Mouse (Mus musculus) right cerebral cortex, adult 2 months (tissue): Measurements from ENCODE around the gene Ssu72.
"Not testable (repeated sequence)": the region's sequence is repeated elsewhere in the genome, so short reads cannot be mapped to it uniquely, and the experiment has no call there.

Experiments
- DNase-seq, 2 experiments: peaks; one replicate each; pipeline ENCODE4 v3.0.0; 2021 to 2022; ENCODE audit warnings: low spot score in 2 of 2

The Ssu72 gene

DNA sequence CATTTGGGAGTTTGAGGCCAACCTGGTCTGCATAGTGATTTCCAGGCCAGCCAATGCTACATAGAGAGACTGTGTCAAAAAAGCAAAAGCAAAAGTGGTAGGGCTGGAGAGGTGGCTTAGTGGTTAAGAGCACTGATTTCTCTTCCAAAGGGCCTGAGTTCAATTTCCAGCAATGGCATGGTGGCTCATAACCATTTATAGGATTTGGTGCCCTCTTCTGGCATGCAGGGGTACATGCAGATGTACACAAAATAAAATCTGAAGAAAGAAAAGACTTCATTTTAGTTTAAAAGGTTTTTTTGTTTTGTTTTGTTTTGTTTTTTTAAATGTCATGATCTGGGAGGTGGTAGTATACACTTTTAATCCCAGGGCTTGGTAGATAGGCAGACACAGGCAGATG, 4.2 kb upstream of the Ssu72 start:
- no peak for DNase-seq

DNA sequence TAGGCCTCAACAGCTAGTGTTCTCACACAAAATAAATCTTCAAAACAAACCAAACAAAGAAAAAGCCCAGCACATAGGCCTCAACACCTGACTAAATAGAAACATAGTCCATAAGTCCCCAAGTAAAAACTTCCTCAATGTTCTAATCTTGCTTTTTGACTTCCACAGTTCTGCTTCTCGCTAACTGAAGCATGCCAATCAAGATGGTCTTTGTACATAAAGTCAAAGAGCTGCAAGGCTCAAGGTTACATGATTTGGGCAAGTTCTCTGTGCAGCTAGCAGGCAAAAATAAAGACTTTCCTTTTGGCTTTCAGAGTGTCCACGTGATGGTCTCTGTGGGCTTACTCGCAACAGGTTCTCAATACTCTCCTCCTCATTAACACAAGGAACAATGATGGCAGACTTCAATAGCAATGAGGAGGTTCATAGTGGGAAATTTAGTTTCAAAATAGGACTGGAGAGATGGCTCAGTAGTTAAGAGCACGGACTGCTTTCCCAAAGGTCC, 1.1 kb upstream of the Ssu72 start:
- no peak for DNase-seq

DNA sequence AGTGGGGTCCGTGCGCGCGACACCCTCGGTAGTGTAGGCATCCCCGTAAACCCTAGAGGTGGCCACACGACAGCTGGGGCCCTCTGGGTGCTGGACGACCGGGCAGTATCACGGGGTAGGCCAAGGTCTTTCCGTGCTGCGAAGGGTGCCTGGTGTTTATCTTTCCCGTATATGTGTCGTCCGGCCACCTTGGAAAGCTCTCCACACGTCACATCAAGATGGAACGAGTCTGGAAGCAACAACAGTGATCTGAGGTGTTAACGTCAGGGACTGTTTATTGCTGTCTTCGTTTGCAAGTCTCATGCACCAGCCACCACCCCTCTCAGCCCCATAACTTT, 961 bp downstream of the Ssu72 start:
- peak in 1 of 2 experiments; percentile 16 for DNase-seq

GRCm38 (mm10) chr4:155708582-155708981, 4.0 kb downstream of the Ssu72 start:
- no peak for DNase-seq

DNA sequence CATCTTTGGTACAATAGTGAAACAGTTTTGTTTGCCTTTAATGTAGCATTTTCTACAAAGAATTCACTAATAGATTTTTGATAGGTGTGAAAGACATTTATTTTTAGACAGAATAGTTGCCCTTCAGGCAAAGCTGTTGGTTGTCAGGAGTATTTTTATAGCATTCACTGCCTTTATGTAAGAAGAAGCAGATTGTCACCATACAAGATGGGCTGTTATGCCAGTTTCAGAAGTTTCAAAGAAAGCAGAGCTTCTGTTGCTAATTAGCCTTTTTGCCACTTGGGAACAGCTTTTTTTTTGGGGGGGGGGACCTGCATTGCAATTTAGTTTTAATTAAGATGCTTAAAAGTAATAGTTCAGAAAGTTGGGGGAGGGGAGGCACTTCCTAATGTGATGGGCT, 4.4 kb downstream of the Ssu72 start:
- no peak for DNase-seq

- no peak for DNase-seq
Observed at GRCm38 (mm10) chr4:155710521-155711252, 6.1 kb downstream of the Ssu72 start.

GRCm38 (mm10) chr4:155721668-155722083, 17.1 kb downstream of the Ssu72 start:
- no peak for DNase-seq

DNA sequence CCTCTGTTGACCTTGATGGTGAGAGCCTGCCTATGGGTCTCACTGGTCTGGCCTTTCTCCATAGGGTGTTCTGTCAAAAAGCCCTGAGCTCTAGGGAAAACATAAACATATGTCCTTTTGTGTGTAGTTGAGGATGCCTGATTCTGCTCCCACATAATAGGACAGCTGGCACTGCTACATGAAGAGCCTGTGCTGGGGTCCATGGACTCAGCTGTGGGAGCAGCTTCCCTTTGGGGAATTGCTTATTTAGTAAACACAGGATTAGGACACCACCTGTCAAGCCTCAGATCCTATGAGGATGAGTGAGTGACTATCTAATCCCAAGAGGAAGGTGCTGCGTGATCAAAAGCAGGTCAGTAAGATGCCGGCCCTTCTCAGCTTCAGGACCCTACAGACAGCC, 23.4 kb downstream of the Ssu72 start:
- DNase-seq: no peak

GRCm38 (mm10) chr4:155733267-155733666, 28.7 kb downstream of the Ssu72 start:
- DNase-seq: no peak

- peak; percentile 87 to 88 for DNase-seq
Observed at GRCm38 (mm10) chr4:155734350-155734941, 29.8 kb downstream of the Ssu72 start, which contains the start of gene Tmem240. Gene Tmem240 (plus strand): TSS chr4:155734800.

DNA sequence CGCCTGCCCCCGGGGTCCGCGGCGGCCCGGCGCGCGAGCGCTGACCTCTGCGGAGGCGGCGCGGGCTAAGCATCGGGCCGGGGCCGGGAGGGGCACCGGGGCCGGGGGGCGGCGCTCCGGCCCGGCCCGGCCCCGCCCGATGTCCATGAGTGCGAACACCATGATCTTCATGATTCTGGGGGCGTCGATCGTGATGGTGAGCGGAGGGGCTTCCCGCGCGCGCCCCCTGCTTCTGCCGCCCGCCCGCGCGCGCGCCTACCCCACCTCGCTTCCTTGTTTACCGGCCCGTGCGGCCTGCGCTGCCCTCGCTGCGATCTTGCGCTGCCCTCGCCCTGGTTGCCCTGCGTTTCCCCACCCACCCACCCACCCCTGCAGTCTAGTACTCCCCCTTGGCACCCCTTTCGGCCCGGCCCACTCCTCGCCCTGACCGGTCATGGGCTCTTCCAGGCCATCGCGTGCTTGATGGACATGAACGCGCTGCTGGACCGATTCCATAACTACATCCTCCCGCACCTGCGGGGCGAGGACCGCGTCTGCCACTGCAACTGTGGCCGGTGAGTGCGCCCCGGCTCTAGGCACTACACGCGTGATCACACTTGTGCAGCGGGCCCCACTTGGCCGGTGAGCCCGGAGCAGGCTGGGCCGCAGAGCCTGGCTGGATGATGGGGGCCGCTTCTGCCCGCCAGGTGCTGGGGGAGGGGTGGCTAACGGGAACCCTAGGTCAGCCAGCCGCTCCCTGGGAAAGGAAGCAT, 30.5 kb downstream of the Ssu72 start:
- peak; percentile 46 to 52 for DNase-seq

DNA sequence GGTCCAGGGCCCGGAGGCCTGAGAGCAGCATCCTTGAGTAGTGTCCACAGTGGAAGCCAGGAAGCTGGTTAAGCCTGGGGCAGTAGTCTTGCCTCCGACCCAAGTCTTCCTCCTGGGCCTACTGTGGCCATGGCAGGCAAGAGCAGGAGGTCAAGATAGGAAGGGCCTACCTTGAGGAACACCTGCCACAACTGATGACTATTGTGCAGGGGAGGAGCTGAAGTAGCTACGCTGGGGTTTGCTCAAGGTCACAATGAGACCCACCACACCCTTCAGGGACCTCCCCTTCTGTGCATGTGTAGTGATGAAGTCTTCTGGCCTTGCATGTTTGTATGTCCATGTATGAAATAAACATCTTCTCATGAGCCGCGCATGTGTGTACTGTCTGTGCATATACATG, 31.2 kb downstream of the Ssu72 start:
- no peak for DNase-seq

DNA sequence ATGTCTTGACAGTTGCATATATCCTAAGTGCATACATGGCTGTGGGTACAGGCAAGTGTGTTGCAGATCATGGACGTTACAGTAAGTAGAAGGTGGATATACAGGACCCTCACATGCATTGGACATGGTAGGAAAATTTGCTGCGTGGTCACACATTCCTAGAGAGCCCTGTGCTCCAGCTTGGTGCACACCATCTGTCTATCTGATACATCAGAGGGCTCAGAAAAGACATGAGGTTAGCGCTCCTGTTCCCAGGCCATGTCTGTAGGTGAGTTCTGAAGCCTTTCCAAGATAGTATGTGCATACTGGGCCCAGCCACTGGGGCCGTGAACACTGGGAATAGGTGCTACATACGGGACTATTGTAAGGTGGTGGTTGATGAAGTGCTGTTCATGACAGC, 31.8 kb downstream of the Ssu72 start:
- no peak for DNase-seq

DNA sequence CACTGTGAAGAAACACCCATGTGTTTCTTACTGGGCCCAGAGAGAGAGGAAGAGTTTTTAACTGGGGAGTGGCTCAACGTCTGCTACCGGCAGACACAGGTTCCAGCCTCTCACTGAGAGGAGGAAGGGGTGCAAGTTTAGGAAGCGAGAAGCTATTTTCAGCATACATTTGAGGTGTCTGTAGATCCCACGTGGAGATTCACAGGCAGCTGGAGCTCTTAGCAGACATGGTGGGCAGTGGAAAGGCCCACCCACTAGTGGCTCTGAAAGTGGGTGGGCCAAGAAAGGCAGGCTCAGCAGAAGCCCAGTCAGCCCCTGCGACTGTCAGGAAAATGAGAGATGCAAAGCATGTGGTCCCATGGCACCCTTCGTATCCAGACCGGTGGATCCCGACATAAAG, 33.7 kb downstream of the Ssu72 start:
- DNase-seq: peak; percentile 51 to 62

DNA sequence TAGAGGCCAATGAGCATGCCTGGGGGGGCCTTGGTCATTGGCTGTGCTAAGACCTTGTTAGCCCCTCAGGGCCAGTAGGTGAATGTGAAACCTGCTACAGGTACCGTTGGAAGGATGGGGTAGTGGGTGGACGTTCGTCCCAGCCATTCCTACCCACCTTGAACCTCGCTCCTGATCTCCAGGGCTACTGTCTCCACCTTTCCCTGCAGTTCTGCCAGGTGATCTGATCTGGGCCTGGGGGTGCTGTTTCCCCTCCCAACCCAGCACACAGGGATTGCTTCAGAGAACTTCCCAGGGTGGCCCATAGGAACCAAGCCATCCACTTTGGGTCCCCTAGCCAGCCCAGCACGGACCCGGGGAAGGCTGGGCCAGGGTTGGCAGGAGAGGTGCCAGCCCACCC, 34.6 kb downstream of the Ssu72 start:
- no peak for DNase-seq

DNA sequence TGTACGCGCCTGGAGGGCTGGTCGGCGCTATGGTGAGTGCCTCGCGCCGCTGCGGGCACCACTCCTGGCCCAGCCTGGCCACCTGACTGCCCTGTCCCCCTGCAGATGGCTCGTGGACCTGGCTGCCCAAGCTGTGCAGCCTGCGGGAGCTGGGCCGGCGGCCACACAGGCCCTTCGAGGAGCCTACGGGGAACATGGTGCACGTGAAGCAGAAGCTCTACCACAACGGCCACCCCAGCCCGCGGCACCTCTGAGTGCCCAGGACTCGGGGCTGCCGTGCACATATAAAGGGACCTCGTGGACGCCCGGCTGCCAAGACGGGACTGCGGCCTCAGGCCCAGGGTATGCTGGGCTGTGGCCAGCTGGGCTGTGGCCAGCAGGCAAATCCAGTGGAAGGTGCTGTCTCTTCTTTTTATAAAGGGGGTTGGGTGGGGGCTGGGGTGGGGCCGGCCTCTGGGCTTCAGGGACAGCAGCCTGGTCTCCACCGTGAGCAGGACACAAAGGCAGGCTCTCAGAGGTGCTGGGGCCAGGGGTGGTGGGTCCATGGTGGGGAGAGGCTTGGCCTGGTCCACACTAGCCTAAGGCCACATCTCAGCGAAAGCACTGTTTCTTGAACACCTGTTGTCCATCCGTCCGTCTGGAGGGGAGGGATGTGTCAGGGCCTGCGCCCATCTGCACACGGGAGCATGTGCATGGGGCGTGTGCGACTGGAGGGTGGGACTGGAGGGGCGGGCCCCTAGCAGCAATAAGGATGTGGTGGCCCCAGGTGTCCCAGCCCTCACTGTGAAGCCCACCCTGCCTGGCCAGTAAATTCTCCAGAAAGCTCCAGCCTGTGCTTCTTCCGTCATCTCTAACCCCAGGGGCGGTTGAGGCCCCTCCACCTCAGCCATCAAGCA, 35.4 kb downstream of the Ssu72 start:
- DNase-seq: no peak

- DNase-seq: not testable (repeated sequence)
Observed at GRCm38 (mm10) chr4:155740681-155741080, 36.1 kb downstream of the Ssu72 start.

GRCm38 (mm10) chr4:155742684-155743083, 38.1 kb downstream of the Ssu72 start:
- DNase-seq: no peak

DNA sequence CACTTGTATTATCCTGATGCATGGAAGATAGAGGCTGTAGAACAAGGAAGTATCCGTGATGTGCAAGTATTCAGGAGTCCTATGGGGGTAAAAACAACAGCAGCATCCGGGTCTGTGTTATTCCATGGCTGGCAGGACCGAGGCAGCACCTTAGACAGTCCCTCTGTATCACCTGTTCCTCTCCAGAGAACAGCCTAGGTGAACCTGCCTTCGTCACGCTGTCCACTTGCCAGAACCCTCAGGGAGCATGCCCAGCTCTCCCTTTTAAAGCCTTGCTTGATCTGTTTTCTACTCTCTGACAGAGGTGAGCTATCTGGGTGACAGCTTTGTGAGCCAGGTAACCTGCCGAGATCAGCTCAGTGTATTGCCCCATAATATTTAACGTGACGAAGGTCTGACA, 39.9 kb downstream of the Ssu72 start:
- DNase-seq: no peak

- no peak for DNase-seq
Observed at GRCm38 (mm10) chr4:155745136-155745535, 40.5 kb downstream of the Ssu72 start.

GRCm38 (mm10) chr4:155746036-155746548, 41.5 kb downstream of the Ssu72 start:
- no peak for DNase-seq
